Mouse (Mus musculus): Measurements from ENCODE around the gene Csrp3.

DNA sequence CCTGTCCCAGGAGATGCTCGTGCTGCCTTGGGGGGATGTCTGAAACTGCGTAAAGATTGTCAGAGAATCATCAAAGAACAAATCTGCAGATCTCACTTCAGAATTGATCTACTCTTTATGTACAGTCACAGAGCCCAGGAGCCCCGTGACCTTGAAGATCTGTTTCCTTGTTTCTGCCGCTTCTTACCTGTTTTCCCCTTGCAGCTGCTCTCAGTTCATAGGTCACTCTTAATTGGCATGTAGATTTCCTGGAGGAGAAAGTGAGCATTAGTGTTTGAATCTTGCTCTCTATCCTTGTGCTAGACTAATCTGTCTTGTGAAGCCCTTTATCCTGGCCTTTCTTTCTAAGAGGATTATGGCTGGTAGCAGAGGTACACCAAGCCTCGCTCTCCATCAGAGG, 26.2 kb downstream of the Csrp3 start:
- TF ChIP-seq CTCF (IDR thresholded peaks at IDR 0.05; ENCODE audit: low read depth) = no peak
- TF ChIP-seq EP300 (IDR thresholded peaks at IDR 0.05; ENCODE audit: low read depth) = no peak

Data from liver, embryonic 14.5 days (tissue).